Mouse (Mus musculus) cerebellum, adult 18-20 months (tissue): Measurements from ENCODE around the gene Galnt2.
A peak's percentile ranks its signal among the peaks of the same experiment; 100 is the strongest.

Source experiments
- DNase-seq, 2 experiments: peaks; one replicate each; pipeline ENCODE4 v3.0.0; 2021

The Galnt2 gene

DNA sequence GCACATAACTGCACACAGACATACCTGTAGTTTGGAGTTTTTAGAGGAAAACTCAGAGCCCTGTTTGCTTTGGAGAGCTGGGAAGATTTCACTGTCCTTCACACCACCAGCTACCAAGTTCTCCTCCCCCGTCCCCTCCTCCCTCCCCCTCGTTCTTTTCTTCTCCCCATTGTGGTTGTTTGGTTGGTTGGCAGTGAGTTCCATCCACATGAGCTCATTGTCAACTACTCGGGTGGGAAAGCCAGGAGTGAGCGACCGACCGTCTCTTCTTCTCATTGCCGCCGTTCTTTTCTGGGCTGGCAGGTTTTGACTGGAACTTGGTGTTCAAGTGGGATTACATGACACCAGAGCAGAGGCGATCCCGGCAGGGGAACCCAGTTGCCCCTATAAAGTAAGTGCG, 100.5 kb downstream of the Galnt2 start:
- no peak for DNase-seq

DNA sequence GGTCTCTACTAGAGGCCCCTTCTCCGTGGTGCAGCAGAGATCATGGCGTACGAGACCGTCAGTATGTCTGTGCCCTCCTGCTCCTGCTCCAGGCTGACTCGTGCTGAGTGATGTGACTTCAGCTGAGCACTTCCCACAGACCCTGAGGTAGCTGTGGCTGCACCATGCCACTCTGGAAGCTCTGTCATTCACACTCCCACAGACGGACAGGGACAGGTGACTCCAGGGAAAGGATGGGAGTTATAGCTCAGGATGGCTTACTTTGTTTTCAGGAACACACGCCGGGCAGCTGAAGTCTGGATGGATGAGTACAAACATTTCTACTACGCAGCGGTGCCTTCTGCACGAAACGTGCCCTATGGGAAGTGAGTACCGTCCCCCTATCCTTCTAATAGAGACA, 105.1 kb downstream of the Galnt2 start:
- no peak for DNase-seq

DNA sequence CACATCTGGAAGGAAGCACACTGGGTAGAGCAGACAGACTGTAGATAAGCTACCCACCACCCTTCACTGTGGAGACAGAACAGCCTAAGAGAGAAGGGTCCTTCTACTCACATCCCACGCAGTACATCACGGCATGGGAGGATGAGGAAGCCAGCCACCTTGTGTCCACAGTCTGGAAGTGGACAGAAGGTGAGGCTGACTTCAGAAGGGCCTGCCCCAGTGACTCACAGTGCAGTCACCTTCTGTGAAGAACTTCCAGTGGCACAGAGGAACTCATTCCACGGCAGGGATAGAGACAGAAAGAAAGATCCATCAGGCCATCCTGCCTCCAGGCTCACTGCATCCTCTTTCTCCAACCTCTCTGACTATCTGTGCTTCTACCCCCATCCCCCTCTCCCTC, 108.6 kb downstream of the Galnt2 start:
- no peak for DNase-seq

DNA sequence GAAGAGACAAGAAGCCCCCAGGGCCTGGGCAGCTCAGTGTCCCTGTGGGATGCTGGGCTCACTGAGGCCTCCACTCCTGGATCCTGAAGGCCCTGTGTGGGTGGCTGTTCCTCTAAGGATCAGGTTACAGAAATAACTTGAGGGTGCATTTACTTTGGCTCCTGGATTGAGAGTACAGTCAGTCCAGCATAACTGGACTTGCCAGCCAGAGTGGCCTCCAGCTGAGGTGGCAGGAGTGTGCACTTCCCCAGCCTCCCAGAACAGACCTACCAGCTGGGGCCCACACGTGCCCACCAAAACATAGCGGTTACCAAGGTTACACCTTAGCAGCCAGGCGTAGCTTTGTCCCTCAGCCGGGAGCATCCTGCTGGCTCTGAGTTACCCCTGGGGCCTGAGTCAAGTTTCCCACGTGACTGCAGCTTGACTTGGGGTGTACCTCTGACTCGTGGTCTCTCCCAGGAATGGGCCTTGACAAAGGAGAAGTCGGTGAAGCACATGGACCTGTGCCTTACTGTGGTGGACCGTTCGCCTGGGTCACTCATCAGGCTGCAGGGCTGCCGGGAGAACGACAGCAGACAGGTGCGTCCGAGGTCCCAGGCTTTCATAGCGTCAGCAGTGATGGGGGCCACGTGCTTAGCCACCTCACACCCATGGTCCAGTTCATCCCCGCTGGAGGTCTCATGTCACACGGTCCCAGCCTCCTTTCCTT, 109.3 kb downstream of the Galnt2 start:
- DNase-seq: no peak

DNA sequence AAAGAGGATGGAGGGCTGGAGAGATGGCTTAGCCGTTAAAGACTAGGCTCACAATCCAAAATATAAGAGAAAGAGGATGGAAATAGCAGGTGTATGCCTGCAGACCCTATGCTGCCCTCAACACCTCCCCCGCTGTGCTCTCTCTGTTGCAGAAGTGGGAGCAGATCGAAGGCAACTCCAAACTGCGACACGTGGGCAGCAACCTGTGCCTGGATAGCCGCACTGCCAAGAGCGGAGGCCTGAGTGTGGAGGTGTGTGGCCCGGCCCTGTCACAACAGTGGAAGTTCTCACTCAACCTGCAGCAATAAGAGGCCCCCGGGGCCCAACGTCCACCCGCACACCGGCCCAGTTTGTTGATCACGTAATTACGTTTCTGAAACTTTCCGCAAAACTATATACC, 112.0 kb downstream of the Galnt2 start:
- no peak for DNase-seq

GRCm38 (mm10) chr8:124343991-124344390, 112.8 kb downstream of the Galnt2 start:
- no peak for DNase-seq

DNA sequence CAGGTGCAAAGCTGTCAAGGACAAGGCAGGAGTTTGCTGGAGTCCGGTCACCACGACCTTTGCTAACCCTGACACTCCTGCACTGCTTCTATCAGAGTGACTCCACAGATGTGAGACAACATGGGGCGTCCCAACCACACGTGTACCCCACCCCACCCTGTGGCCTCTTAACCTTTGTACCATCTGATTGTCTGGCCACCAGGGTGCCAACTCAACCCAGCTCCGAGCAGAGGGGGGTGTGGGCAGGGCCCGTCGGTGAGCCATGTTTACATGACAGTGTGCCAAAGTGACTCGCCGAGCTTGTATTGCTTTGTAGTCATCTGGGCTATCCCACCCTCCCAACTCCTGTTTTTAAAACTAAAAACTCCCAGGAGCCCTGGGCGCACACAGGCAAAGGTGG, 113.9 kb downstream of the Galnt2 start:
- no peak for DNase-seq

GRCm38 (mm10) chr8:124346852-124347523, 115.8 kb downstream of the Galnt2 start:
- peak; percentile 66 to 80 for DNase-seq

DNA sequence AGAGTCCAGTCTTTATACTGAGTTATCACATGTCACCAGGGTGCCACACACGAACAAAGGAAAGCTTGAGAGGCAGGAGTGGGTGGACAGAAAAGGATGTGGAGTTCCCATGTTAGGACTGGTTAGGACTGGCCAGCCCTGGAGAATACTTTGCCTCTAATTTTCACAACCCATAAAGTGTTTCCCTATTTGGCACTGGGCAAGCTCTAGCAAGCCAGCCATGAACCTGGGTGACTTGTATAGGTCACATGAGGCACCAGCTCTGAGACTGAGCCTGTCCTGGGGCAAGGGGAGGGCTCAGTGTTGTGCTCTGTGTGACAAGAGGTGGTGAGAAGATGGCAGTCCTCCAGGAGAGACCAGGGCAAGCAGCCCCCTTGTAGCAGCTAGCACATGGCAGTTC, 116.9 kb downstream of the Galnt2 start:
- DNase-seq: no peak

GRCm38 (mm10) chr8:124349663-124350062, 118.5 kb downstream of the Galnt2 start:
- DNase-seq: peak; percentile 80 to 91

DNA sequence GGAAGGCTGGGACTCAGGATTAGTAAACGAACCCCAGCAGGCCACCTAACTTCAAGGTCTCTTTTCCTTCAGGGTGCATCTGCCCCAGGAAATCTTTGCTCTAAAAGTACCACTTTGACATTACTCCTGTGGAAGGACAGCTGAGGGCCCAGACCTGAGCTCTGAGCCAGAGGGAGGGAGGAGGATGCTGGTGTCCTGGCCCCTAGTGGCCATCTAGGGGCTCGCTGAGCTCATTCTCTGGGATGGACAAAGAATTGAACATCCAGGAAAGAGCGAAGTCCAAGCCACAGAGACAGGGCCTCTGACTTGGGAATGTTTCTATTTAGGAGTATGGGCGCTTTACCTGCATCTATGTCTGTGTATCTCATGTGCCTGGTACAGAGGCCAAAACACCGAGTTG, 120.4 kb downstream of the Galnt2 start:
- DNase-seq: no peak

DNA sequence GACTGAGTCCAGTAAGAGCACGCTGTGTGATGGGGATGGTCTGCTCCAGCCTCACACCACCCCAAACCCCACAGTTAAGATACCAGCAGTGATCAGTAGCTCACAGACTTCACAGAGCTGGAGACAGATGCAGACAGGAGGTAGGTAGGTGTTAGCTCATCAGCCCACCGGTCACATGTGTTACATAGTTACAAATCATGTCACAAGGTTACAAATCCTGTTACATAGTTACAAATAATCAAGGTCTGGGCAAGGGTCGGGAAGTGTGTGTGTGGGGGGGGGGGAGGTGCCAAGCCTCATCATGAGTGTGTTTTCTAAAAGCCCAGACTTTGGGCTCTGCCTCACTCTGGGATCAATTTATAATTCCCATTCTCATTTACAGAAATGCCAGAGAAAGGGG, 129.7 kb downstream of the Galnt2 start:
- DNase-seq: no peak

DNA sequence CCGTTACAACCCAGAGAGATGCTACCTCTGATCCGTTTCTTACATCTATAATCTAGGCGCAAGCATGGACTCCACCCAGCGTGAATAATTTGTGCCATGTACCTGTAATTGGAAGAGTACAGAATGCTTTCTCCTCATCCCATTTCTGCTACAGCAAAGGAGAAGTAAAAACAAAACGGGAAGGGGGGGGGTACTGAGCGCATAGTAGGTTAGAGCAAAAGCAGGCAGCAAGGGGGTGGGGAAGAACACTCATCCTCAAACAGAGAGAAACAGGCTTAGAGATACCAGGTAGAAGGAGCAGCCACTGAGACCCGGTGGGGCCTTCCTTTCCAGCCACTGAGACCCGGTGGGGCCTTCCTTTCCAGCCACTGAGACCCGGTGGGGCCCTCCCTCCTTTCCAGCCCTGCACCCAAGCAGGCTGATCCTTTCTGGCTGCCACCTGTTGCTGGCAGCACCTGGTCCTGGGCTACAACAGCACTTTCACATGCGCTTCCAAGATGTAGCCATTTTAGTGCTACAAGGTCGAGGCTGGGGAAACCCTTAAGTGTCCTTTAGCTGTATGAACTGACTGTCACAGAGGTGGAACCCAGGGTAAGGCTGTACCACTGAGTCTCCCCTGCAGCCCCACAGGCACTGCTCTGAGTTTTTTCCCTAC, 130.7 kb downstream of the Galnt2 start:
- DNase-seq: no peak

DNA sequence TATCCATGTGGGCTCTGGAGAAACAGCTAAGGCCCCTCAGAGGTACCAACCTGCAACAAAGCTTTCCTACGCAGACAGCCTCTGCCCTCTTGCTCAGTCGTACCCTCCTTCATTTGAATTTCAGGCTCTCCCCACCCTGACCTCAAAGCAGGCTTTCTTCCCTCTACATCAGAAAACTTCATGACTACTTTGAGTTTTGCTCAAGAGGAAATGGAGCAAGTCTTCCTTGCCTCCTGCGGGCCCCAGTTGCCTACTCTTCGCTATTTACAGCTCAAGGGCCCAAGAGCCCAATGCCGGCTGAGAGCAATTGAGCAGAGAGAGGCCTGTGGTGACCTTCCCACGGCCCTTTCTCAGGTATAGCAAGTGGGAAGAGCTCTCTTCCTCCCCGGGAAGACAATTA, 131.4 kb downstream of the Galnt2 start:
- no peak for DNase-seq

DNA sequence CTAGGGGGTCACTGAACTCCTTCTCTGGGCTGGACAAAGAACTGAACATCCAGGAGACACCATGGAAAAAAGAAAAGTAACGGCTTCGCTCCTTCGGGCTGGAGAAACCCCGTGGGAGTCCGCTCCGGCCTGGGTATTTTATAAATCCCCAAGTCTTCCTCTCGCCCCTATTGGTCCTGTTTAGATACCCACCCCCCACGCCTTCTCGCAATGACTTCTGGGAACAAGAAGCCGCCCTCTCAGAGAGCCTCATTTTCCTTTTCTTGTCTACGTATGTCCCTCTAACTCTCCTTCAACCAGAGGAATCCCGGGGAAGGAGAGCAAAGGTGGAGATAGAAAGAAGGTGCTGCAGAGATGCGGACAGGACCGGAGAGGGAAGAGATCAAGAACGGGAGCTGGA, 132.1 kb downstream of the Galnt2 start:
- DNase-seq: no peak

DNA sequence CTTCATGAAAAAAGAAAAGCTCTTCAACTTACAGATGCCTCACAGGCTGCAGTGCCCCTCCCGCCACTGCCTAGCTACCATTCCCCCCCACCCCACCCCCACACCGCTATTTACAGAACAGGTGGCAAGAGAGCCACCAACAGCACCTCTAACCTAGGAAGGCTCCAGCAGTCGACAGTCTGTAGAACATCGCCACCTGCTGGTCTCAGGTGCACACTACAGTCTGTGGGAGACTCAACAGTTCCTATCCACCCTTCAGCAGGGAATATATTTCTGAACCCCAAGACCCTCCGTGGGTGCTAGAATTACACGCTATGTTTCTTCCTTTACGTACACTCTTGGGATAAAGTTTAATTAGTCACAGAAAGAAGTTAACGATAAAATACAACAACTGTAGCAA, 137.0 kb downstream of the Galnt2 start:
- DNase-seq: peak; percentile 80

DNA sequence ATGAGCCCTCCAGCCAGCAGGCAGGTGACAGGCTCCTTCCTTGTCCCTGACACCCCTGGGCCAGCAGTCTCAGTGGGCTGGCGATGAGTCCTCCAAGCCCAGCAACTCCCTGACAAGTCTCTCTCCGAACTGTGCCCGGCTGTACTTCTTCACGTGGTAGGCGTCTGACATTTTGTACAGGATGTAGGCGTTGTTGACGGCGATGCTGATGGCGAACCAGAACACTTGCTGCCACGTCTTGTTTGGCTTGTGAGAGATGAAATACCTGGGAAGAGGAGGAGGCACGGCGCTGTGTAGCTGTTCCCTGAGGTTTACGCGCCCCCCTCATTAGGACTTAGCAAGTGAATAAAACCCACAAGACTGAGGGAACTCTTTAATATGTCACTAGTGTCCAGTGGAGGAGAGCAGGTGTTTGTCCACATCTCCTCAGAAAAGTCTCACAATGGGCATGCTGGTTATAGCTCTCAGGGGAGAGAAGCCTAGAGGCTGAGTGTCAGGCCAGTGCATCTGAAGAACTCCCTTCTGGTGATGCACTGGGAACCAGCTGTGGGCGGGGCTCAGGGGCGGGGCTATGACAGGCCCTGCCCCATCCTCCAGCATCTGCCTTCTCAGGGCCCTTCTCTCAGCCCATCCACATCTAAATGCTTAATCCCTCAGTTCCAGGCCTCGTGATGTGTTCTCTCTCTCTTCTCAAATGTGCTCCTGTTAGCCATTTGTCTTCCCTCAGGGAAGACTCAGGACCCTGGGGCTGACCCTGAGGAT, 139.4 kb downstream of the Galnt2 start:
- no peak for DNase-seq

DNA sequence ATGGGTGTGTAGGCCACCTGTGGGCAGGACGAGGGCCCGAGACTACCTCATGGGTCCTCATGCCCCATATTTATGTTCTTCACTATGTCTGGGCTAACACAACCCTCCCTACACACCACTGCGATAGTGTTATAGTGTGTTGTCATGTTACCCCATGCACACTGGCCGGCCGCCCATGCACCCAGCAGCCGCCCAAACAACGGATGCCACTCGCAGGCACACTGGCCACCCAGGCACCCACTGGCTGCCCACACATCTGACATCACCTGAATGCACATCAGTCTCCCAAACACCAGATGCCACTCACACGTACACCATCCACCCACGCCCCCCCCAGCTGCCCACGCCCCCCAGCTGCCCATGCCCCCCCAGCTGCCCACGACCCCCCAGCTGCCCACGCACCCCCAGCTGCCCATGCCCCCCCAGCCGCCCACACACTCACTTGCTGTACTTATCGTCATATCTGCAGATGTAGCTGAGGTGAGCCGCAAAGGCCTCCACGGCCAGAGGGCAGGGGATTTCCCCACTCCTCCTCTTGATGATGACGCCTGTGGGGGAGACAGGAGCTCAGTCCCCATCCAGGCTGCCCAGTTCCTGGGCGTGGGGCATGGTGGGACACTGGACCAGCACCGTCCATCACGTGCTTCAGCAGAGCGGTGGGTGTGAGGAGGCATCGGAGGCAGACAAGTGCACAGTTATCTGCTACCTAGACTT, 140.4 kb downstream of the Galnt2 start:
- no peak for DNase-seq

DNA sequence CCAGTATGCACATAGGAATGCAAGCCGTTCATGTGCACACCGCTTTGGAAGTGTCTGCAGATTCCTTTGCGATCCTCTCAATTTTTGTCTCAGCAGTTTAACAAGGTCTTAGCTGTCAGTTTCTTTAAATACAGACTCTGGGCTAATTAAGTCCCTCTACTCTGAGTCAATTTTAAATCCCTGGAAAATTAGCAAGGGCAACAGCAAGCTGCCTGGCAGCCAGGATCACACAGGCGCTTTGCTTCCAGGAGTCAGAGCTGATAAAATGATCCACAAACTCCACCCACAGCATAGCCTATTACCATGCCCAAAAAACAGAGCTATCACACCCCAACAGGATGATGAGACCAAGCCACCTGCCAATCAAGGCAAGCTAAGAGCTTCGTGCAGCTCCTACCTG, 142.6 kb downstream of the Galnt2 start:
- no peak for DNase-seq

DNA sequence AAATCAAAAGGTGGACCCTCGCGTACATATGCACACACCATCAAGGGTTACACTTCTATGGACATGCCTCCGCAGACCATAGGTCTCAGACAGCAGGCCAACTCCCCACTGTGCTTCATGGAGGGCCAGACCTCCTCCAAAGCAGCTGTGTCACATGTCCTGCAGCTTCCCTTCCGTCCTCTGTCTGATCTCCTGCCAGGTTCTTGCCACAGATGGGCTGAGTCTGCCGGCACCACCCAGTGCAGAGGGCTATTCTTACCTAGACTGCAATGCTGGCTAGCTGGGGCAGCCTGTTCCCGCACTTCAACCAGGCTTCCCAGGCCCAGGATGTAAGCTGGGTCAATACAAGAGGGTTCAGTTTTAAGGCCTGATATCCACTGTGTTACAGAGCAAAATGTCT, 144.0 kb downstream of the Galnt2 start:
- DNase-seq: no peak

DNA sequence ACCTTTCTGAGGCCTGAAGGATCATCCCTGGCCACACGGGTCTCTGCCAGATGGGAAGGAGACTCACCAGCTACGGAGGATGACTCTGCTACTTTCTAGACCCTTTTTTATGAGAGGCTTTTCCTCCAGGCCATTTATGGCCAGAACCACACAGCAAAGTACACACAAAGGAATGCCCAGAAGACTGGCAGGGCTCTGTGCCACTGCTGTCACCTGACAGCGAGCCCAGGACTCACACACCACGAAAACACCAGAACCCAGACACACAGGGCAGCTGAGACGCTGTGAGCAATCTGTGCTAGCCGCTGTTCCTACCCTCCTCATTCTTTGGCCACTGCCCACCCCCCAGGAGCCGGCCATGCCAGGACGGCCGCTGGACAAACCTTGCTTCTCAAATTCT, 144.5 kb downstream of the Galnt2 start:
- DNase-seq: peak; percentile 58 to 59

DNA sequence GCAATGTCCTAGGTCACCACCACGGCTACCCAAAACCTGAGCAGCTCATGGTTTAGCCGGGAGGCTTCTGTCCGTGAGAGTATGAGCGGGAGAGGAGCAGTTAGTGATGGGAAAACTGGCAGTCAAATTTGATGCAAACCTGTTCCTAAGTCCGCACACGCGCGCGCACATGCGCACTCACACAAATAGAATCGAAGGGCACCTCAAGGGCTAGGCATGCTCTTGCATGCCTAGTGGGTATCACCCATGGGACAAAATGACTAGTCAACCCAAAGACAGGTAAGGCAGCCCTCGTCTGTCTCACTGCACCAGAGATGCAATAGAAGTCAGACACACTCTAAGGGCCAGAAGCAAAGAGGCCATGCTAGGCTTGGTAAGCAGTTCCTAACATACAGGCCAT, 145.2 kb downstream of the Galnt2 start:
- no peak for DNase-seq

GRCm38 (mm10) chr8:124379289-124379688, 148.1 kb downstream of the Galnt2 start:
- DNase-seq: no peak
